Mouse (Mus musculus) cerebellum, adult 9-11 months (tissue): ENCODE measurements around the gene Cdca4.
"Not testable (repeated sequence)": the region's sequence is repeated elsewhere in the genome, so short reads cannot be mapped to it uniquely, and the experiment has no call there.

Experiments used
- DNase-seq: peaks from one replicate; pipeline ENCODE4 v3.0.0; 2022

Cdca4 gene

GRCm38 (mm10) chr12:112857021-112857925, 28.1 kb upstream of the Cdca4 start:
- no peak for DNase-seq

GRCm38 (mm10) chr12:112856338-112856737, 27.1 kb upstream of the Cdca4 start:
- no peak for DNase-seq

- DNase-seq, result no peak
These were observed 25.5 kb upstream of the Cdca4 start for GRCm38 (mm10) chr12:112854610-112855333.

DNA sequence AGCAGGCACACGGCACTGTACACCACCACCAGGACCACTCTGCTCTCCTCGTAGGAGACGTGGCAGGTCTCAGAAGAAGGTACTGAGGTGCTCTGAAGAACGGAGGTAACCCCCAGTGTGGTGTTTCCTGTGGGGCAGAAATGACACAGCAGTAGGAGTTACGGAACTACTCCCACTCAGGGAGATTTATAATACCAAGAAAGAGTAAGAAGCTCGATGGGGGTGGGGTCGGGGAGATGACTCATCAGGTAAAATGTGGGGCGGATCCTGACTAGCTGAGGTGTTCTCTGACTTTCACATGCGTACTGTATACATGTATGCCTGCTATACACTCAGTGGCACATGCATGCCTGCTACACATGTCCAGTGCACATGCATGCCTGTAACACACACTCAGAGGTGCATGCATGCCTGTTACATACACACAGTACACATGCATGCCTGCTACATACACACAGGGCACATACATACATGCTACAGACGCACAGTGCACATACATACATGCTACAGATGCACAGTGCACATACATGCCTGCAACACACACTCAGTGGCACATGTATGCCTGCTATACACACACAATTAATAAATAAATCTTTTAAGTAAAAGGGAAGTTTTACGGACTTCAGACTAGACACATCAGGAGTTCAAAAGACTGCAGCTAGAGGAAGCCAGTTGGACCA, 24.0 kb upstream of the Cdca4 start:
- DNase-seq, result no peak

- no peak for DNase-seq
These were observed 21.9 kb upstream of the Cdca4 start for GRCm38 (mm10) chr12:112851116-112851515.

GRCm38 (mm10) chr12:112850344-112850743, 21.1 kb upstream of the Cdca4 start:
- DNase-seq, result no peak

GRCm38 (mm10) chr12:112849235-112850022, 20.2 kb upstream of the Cdca4 start:
- DNase-seq, result no peak

- DNase-seq, result no peak
These were observed 18.7 kb upstream of the Cdca4 start for GRCm38 (mm10) chr12:112847880-112848279.

DNA sequence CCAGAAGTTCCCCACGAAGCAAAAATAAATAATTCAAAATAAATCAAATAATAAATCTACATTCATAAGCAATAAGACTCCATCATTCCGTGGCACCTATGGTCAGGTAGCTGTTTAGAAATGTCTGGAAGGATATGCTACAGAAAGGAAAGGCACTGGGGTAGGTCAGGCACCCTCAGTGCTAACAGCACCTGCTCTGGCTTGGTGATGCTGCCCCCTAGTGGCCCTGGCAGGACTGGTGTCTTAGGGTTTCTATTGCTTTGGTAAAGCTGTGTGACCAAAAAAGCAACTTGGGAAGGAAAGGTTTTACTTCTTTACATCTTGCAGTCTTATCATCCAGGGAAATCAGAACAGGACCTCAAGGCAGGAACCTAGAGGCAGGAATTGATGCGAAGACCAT, 14.6 kb upstream of the Cdca4 start:
- peak; percentile 75 for DNase-seq

- not testable (repeated sequence) for DNase-seq
These were observed 12.9 kb upstream of the Cdca4 start for GRCm38 (mm10) chr12:112842128-112842527.

DNA sequence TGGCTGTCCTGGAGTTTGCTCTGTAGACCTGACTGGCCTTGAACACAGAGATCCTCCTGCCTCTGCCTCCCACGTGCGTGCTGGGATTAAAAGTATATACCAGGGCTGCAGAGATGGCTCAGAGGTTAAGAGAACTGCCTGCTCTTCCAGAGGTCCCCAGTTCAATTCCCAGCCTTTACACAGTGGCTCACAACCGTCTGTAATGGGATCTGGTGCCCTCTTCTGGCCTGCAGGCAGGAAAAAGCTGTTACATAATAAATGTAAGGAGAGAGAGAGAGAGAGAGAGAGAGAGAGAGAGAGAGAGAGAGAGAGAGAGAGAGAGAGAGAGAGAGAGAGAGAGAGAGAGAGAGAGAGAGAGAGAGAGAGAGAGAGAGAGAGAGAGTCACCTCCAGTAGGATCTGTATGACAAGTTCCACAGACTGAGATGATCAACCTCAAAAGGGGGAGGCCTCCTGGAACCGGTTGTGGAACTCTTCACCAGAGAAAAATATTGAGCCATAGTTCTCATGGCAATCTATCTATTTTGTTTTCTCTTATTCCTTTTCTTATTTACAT, 12.2 kb upstream of the Cdca4 start:
- DNase-seq, result not testable (repeated sequence)

DNA sequence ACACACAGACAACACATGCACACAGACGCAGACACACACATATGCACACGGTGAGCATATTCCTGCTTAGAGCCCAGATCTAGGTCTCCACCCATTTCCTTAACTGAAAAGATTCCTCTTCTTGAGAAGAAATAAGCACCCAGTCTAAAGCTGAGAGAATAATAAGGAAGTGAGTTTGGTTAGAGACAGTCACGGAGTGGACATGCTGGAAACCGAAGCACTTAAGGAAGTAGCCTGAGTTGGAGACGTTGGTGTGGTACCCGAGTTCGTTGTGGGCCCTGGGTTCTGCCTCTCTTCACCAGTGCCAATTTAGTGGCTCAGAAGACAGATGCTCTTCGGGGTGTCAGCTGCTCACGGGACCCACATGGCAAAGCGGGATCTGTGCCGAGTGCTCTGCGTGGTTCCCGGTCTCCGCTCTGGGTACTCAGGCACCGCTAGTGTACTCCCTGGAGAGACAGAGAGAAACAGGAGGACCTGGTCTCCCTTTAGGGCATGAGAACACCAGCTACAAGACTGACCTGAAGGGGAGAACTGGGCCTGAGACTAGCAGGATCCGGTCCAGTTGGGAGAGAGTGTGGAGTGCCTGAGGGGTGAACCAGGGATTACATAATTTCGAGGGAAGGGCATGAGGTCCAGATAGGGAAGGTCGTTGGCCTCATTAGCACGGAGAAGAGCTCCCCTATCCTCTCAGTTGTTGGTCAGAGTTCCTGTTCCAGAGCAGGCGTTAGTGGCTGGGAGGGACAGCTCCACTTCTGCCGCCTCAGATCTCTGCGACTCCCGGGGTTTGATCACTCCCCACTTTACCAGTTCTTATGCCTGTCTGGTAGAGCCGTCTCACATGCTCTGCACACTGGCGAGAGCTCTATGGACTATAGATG, 11.2 kb upstream of the Cdca4 start:
- DNase-seq, result no peak

- no peak for DNase-seq
These were observed 5.8 kb upstream of the Cdca4 start for GRCm38 (mm10) chr12:112835046-112835445.

DNA sequence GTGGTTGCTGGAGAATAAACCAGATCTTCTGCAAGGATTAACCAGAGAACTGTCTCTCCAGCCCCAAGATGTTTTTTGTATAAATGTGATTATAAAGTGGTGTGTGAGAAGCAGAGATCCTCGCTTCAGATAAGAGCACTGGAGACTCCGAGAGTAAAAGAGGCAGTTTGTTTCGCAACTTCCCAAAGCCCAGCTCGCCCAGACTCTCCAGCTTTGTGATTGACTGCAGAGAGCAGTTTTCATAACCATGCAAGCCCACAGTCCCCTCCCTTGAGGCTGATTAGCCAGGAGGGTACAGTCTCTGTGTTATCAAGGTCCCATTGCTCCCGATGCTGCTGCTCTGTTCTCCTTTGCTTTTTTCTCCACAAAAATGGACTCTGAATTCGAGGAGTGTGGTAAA, 4.3 kb upstream of the Cdca4 start:
- no peak for DNase-seq

GRCm38 (mm10) chr12:112832411-112832810, 3.2 kb upstream of the Cdca4 start:
- DNase-seq, result no peak

- DNase-seq, result no peak
These were observed 1.3 kb upstream of the Cdca4 start for GRCm38 (mm10) chr12:112830570-112830969.

- no peak for DNase-seq
These were observed 918 bp upstream of the Cdca4 start for GRCm38 (mm10) chr12:112830141-112830540.

DNA sequence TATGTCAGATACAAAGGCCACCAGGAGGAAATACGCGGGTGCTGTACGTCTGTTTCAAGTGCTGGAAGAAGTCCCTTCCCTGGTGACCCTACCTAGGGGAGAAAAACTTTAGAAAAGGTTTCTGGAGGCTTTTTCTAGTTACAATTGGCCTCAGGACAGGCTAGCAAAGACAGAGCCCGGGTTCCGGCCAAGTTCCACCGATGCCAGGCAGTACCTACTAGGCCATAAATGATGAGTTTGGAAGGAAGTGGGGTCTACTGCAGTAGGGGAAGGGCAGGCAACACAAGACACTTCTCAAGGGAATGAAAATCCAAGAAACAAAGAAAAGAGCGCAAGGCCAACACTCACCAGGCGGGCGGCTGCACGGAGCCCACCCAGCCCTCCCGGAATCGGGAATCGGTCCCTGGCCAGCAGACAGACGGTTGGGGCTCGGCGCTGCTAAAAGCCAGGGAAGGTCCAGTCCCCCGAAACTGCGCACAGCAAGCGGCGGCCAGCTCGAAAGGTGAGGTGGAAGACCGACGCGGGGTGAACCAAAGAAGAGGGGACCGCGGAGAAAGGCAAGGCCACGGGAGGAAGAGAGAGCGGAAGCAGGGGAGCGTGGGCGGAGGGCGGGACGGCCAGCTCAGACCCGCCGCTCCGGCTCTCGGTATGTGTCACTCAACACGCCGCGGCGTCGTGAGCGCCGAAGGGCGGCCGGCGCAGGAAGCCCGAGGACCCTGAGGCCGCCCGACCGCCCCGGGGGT, 551 bp downstream of the Cdca4 start:
- DNase-seq, result no peak

DNA sequence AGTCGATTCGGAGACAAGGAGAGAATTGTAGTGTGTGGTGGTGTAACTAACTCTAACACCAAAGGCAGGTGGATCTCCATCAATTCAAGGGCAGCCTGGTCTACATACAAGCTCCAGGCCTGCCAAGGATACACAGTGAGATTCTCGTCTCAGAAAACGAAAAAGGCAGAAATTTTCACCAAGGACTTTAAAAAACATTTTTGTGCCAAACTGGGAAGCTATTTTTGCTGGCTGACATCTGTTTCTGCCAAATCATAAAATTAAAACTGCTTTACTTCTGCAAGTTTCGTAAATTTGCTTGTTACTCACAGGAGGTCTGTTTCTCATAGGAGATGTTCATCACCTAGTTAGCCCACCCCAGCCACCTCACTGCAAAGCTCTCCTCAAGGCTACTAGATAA, 3.3 kb downstream of the Cdca4 start:
- DNase-seq, result no peak

GRCm38 (mm10) chr12:112823221-112823620, 6.0 kb downstream of the Cdca4 start:
- DNase-seq, result no peak

DNA sequence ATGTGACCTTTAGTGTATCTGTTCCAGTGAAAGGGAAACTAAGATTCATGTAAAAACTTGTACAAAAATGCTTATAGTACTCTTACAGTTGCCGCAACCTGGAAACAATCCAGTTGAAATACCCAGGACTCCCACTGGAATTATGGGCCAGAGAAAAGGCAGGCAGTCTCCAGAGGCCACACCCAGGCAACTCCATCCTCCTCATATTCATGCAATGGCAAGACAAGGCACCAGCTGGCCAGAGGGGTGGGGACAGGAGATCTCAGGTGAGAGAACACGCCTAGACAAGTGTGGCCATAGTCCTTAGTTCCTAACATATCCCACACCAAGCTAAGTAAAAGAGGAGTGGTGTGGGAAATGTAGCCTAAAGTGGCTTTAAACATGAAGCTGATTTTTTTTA, 6.5 kb downstream of the Cdca4 start:
- no peak for DNase-seq
